Mouse (Mus musculus) liver, embryonic 13.5 days (tissue): ENCODE measurements around the gene Rpl37. TPM values are rescaled to one million over a fixed set of nuclear protein-coding genes. Genes with fewer than 3 reads are reported as not detected.

Experiments
- ATAC-seq: fragments of 200-750 bp; cut with Nextera tagmentation; 2 replicates; pipeline ENCODE4 v1.8.0; 2017; ENCODE audit warnings: low read depth, mild to moderate bottlenecking, moderate number of reproducible peaks, moderate library complexity
- DNase-seq: peaks from one replicate; pipeline ENCODE4 v3.0.0; 2022
- H3K27ac ChIP-seq: fragments of 300-500 bp; sonication (generic); 2 replicates; pipeline ENCODE4 v1.5.1; 2015; ENCODE audit warnings: moderate library complexity, mild to moderate bottlenecking, inconsistent platforms
- H3K27me3 ChIP-seq: fragments of 300-500 bp; sonication (generic); 2 replicates; pipeline ENCODE4 v1.6.1; 2015; ENCODE audit warnings: mild to moderate bottlenecking, inconsistent platforms
- H3K36me3 ChIP-seq: fragments of 300-500 bp; sonication (generic); 2 replicates; pipeline ENCODE4 v1.6.1; 2015; ENCODE audit warnings: mild to moderate bottlenecking, inconsistent platforms
- H3K4me1 ChIP-seq: fragments of 300-500 bp; sonication (generic); replicated peaks from 2 replicates; pipeline ENCODE4 v1.6.1; 2015; ENCODE audit warnings: inconsistent platforms
- H3K4me2 ChIP-seq: fragments of 300-500 bp; sonication (generic); 2 replicates; pipeline ENCODE4 v1.6.1; 2015; ENCODE audit warnings: inconsistent platforms, mild to moderate bottlenecking, moderate library complexity
- H3K4me3 ChIP-seq: fragments of 300-500 bp; sonication (generic); replicated peaks from 2 replicates; pipeline ENCODE4 v1.5.1; 2015; ENCODE audit warnings: mild to moderate bottlenecking, inconsistent platforms
- H3K9ac ChIP-seq: fragments of 300-500 bp; sonication (generic); 2 replicates; pipeline ENCODE4 v1.6.1; 2015; ENCODE audit warnings: mild to moderate bottlenecking, inconsistent platforms
- H3K9me3 ChIP-seq: fragments of 300-500 bp; sonication (generic); replicated peaks from 2 replicates; pipeline ENCODE4 v1.6.1; 2016; ENCODE audit warnings: inconsistent platforms
- WGBS: fragments of 180-500 bp; shearing (Covaris S2); methylation state at CpG from one replicate; pipeline ENCODE4 v1.1.7; 2015; ENCODE audit not compliant: insufficient replicate concordance; 5-methylcytosine and 5-hydroxymethylcytosine counted together
- polyA plus RNA-seq: library from polyadenylated mRNA; unstranded; fragments of >200 nt; fragmentation: Nextera tagmentation; extraction: Ambion mirVana; gene quantifications from 2 replicates; pipeline ENCODE4 v1.2.1, GENCODE M21; 2015

Rpl37 gene
- polyA plus RNA-seq, 1 experiment from 2014 or later, result 482 TPM

DNA sequence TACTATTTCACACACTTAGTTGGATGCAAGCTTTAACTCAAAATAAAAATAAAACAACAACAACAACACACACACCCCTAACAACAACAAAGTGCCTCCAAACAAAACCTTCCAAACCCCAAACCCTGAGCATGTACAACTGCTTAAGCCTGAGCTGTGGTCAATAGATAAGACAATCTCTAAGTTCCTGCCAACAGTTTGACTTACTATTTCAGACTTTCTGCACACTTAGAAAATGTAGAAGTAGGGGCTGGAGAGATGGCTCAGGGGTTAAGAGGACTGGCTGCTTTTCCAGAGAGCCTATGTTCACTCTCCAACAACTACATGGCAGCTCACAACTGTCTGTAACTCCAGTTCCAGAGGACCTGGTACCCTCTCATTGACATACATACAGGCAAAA lies 23.9 kb downstream of the Rpl37 start:
- H3K9me3 ChIP-seq, result no peaks in the 10 kb centered on the region
- ATAC-seq, result peak; percentile 74
- DNase-seq, result peak; percentile 64
- peak overlapping the region; percentile 49 for H3K4me2 ChIP-seq
- peak overlapping the region; percentile 96 for H3K27ac ChIP-seq
- H3K27me3 ChIP-seq, result no peaks in the 10 kb centered on the region
- H3K9ac ChIP-seq, result 0 out of 2 replicates have a peak overlapping the region, but pooled peaks have one; percentile 1
- peaks cover 72% of the 10 kb centered on the region for H3K4me1 ChIP-seq
- no peak overlapping the region for H3K4me3 ChIP-seq
- H3K36me3 ChIP-seq, result peaks cover under 1% of the 10 kb centered on the region; the same call in 1 of the 2 replicates

DNA sequence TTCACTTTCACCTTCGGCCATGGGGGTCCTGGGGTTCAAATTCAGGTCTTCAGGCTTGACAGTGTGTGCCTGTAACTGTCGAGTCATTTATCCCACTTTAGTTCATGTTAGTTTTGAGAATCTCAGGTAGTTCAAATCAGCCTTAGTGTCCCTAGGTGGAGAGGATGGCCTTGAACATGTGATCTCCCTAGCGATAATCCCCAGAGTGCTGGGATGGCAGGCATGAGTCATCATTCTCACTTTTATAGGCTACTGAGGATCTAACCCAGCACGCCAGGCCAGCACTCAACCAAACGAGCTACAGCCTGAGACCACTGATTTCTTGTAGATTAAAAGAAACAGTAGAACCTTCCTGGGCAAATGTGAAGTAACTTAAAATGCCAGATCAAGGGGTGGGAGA lies 25.6 kb downstream of the Rpl37 start:
- Histone ChIP-seq H3K27me3 (no peaks in the 10 kb centered on the region), H3K4me1 (peaks cover 83% of the 10 kb centered on the region), H3K4me2 (peak overlapping the region; percentile 32), H3K4me3 (no peak overlapping the region), H3K27ac (peak overlapping the region; percentile 90), H3K9ac (peak overlapping the region; percentile 39; the same call in 1 of the 2 replicates), H3K36me3 (peaks cover 11% of the 10 kb centered on the region), H3K9me3 (no peaks in the 10 kb centered on the region)
- DNase-seq (peak; percentile 52), ATAC-seq (no peak)
- 29% methylated on average over 5 of the region's 5 CpGs for WGBS

DNA sequence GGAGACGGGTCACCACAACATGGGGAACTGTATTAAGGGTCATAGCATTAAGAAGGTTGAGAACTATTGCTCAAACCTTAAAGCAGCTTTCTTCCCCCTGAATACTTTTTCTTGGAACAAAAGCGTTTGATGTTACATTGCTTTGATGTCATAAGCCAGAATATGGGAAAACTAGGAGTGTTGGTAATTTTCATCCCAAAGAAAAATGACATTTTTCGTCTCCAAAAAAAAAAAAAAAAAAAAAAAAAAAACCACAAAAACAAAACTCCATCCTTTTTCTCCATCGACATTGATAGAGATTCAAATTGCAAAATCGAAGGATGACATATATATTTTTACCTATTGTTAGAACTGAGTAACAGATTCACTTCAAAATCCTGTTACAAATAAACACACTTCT lies 26.3 kb downstream of the Rpl37 start:
- no peak overlapping the region for H3K4me3 ChIP-seq
- DNase-seq, result no peak
- no peaks in the 10 kb centered on the region for H3K9me3 ChIP-seq
- no peak overlapping the region for H3K4me2 ChIP-seq
- peak overlapping the region; percentile 94 for H3K27ac ChIP-seq
- H3K36me3 ChIP-seq, result peaks cover 12% of the 10 kb centered on the region
- ATAC-seq, result no peak
- peaks cover 82% of the 10 kb centered on the region for H3K4me1 ChIP-seq
- no peak overlapping the region for H3K9ac ChIP-seq
- no peaks in the 10 kb centered on the region for H3K27me3 ChIP-seq
- 44% methylated on average over 5 of the region's 5 CpGs for WGBS

DNA sequence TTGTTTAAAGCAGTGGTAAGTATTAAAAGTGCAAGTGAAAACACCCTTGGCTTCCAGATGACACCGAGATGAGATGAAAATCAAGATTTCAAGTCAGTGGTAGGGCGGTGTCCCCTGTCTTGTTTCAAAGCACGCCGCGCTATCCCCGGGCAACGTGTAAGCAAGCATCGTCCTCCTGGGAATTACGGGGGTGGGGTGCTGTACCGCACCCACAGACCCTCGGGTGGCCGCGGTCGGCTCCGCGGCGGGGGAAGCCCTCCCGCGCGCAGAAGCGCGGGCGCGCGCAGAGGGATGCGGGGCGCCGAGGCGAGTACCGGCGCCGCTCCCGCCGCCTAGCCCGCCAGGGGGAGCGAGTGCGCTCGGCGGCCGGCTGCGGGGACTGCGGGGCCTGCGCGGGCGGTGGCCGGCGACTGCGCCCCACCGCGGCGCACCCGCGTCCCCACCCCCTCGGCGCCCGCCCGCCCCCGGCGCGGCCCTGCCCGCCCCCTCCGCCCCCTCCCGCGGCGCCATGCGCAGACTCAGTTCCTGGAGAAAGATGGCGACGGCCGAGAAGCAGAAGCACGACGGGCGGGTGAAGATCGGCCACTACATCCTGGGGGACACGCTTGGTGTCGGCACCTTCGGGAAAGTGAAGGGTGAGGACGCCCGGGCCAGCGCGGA lies 27.0 kb downstream of the Rpl37 start, which contains the start of gene Prkaa1:
Prkaa1 (plus strand) TSS at position 501 of the 660 bp plus-strand sequence.
- Histone ChIP-seq H3K9ac (peak within 1 kb of the TSS; percentile 98), H3K36me3 (peaks cover 18% of the 10 kb centered on the region), H3K4me1 (peaks cover 82% of the 10 kb centered on the region), H3K4me2 (peak within 1 kb of the TSS; percentile 82), H3K4me3 (peak within 1 kb of the TSS; percentile 99), H3K27ac (peak within 1 kb of the TSS; percentile 94), H3K27me3 (no peaks in the 10 kb centered on the region), H3K9me3 (no peaks in the 10 kb centered on the region)
- ATAC-seq, result peak; percentile 78
- under 1% methylated on average over 79 of the region's 80 CpGs for WGBS
- peak; percentile 64 for DNase-seq

DNA sequence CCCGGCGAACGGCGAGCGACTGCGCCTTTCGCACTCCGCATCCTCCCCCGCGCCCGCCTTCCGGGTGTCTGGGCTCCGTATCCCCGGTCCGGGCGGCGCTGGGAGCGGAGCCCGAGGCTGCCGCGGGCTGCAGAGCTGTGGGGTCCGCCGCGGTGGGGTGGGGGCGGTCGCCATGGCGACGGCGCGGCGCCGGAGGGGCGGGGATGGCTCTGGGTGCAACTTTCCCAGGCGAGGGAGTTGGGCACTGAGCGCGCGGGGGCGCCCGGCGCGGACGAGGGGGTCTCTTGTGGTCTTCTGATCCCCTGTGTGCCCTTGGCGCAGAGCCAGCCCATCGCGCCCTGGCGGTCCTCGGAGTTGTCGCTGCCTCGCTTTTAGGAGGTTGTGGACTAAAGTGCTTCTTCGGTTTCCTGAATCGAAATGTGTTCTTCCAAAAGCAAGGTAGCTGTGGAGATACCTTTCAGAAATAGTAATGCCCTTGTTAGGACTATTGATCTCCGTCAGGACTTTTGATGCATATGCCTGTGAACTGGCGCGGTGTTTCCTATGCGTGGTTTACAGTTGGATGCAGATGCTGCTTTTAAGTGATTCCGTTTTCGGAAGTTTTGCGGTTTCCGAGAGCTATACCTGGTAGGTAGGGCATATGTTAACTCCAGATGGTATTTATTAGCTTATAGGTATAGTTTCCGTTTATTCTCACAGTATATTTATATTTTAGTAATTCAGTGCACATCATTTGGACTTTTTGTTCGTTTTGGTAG lies 27.8 kb downstream of the Rpl37 start:
- H3K9me3 ChIP-seq, result no peaks in the 10 kb centered on the region
- H3K4me3 ChIP-seq, result peak overlapping the region; percentile 99
- H3K36me3 ChIP-seq, result peaks cover 18% of the 10 kb centered on the region
- H3K4me2 ChIP-seq, result peak overlapping the region; percentile 82
- under 1% methylated on average over 57 of the region's 61 CpGs for WGBS
- no peaks in the 10 kb centered on the region for H3K27me3 ChIP-seq
- peak; percentile 38 for ATAC-seq
- DNase-seq, result peak; percentile 42
- peak overlapping the region; percentile 94 for H3K27ac ChIP-seq
- H3K4me1 ChIP-seq, result peaks cover 83% of the 10 kb centered on the region
- H3K9ac ChIP-seq, result peak overlapping the region; percentile 98

DNA sequence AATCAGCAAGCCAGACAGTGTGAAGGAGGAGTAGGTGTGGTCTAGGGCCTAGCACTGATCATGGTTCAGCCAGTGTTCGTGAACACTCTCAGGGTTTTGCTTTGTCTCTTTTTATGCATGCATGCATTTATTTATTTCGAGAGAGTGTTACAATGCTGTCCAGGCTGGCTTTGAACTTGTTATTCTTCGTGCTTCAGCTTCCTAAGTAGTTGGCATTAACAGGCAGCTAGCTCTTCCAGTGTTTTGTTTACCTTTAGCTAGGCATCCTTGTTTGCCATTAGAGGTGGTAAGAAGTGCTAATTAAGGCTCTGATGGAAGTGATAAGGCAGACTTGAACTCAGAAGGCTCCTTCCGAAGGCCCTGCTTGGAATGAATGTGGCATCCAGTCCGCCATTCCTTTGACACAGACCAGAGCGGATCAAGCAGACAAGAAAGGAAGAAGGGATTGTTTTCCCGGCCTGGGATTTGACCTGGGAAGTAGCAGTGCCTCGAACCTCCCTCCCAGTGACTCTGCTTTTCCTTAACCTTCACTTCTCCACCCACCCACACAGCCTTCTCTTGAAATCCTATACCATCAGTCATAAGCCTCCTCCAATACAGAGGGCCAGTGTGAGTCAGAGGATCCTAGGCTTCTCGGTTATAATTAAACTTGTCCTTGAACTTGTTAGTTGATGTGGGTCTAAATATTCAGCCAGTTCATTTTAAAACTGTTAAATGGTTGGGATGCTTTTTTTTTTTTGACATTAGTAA lies 28.9 kb downstream of the Rpl37 start:
- Histone ChIP-seq H3K27ac (peak overlapping the region; percentile 94), H3K36me3 (peaks cover 18% of the 10 kb centered on the region), H3K27me3 (no peaks in the 10 kb centered on the region), H3K4me1 (peaks cover 83% of the 10 kb centered on the region), H3K9ac (peak overlapping the region; percentile 98), H3K4me3 (peak overlapping the region; percentile 99), H3K9me3 (no peaks in the 10 kb centered on the region), H3K4me2 (peak overlapping the region; percentile 82)
- ATAC-seq, result no peak
- no peak for DNase-seq
- 50% methylated on average over 9 of the region's 9 CpGs for WGBS

DNA sequence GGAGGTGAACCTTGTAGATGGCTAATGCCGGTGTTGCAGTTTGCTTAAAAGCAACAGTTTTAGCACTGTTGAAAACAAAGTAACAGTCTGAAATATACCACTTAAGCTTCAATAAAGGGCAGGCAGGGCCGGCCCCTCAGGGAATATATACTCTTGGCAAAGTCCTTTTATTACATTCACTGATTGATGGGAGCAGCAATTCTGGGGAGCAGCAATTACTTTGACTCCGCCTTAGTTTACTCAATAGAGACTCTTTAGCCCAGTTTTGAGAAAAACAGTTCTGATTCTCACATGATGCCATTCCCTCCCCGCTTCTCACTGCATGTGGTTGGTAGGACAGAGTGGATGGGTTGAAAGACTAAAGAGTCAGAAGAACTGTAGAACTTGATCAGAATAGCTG lies 32.7 kb downstream of the Rpl37 start:
- Histone ChIP-seq H3K4me2 (no peak overlapping the region), H3K9ac (no peak overlapping the region), H3K27me3 (no peaks in the 10 kb centered on the region), H3K36me3 (peaks cover 20% of the 10 kb centered on the region), H3K9me3 (no peaks in the 10 kb centered on the region), H3K4me3 (no peak overlapping the region), H3K4me1 (peaks cover 77% of the 10 kb centered on the region), H3K27ac (no peak overlapping the region)
- 83% methylated on average over 4 of the region's 4 CpGs for WGBS
- ATAC-seq, result no peak
- DNase-seq, result no peak

DNA sequence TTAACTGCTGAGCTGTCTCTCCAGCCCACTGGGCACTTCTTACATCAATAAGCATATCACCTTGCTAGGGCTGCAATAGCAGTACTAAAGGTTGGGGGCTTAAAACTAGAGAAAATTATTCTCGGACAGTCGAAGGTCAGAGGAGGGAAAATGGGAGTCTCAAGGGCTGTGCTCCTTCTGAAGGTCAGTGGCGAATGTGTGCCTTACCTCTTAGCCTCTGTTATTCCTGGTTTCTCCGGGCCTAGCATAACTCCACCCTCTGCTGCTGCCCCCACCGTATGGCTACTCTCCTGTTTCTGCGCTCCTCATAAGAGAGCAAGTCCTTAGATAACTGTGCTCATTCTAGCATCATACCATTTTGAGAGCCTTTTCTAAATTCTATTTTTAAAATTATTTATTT lies 35.7 kb downstream of the Rpl37 start:
- ATAC-seq (no peak), DNase-seq (no peak)
- Histone ChIP-seq H3K27me3 (no peaks in the 10 kb centered on the region), H3K4me2 (no peak overlapping the region), H3K9me3 (no peaks in the 10 kb centered on the region), H3K36me3 (peaks cover 9% of the 10 kb centered on the region; the same call in 1 of the 2 replicates), H3K4me3 (no peak overlapping the region), H3K9ac (no peak overlapping the region), H3K4me1 (peaks cover 81% of the 10 kb centered on the region), H3K27ac (no peak overlapping the region)
- WGBS, result 89% methylated on average over 6 of the region's 6 CpGs

DNA sequence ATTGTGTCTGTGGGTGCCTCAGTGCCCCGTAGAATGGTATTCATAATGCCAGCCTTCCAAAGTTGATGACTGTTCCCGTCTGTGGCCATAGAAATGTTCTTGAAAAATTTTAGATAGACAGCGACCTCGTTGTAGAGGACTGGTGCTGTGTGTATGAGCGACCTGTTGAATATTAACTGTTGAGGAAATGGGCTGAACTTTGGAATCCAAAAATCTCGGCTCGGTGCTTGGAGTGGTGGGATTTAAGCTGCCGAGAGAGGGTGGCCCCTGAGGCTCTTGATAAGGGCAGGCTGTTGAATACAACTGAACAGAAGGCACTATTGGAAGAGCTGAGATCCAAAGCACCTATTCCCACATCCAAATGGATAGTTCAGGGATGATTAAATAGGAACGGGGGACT lies 38.2 kb downstream of the Rpl37 start:
- no peak overlapping the region for H3K4me3 ChIP-seq
- WGBS, result 65% methylated on average over 9 of the region's 9 CpGs
- H3K36me3 ChIP-seq, result peaks cover 3% of the 10 kb centered on the region; the same call in 1 of the 2 replicates
- DNase-seq, result no peak
- no peaks in the 10 kb centered on the region for H3K27me3 ChIP-seq
- peak; percentile 52 for ATAC-seq
- H3K4me2 ChIP-seq, result peak overlapping the region; percentile 23; the same call in 1 of the 2 replicates
- no peak overlapping the region for H3K9ac ChIP-seq
- peak overlapping the region; percentile 67 for H3K27ac ChIP-seq
- H3K4me1 ChIP-seq, result peaks cover 77% of the 10 kb centered on the region
- H3K9me3 ChIP-seq, result no peaks in the 10 kb centered on the region

DNA sequence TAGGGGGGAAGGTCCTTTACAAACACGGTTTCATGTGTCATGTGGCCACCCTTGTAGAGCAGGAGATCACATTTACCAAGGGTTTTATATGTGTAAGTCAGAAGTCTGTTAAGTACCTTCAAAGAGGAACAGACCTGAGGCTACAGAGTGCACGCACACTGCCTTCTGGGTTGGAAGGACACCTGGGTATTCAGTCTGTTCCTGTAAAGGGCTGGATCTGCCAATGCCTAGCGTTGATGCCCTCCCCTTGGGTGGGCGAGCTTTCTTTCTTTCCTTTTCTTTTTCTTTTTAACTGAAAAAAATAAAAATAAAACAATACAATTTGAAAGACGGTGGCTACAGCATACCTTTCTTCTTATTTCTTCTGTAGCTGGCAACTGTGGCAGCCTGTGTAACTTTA lies 38.6 kb downstream of the Rpl37 start:
- no peaks in the 10 kb centered on the region for H3K27me3 ChIP-seq
- H3K4me2 ChIP-seq, result peak overlapping the region; percentile 23; the same call in 1 of the 2 replicates
- H3K27ac ChIP-seq, result peak overlapping the region; percentile 67
- 0 out of 2 replicates have a peak, but pooled peaks have one; percentile 6 for ATAC-seq
- no peak overlapping the region for H3K9ac ChIP-seq
- no peak overlapping the region for H3K4me3 ChIP-seq
- H3K36me3 ChIP-seq, result peaks cover 8% of the 10 kb centered on the region; the same call in 1 of the 2 replicates
- no peak for DNase-seq
- 69% methylated on average over 5 of the region's 5 CpGs for WGBS
- H3K4me1 ChIP-seq, result peaks cover 78% of the 10 kb centered on the region
- H3K9me3 ChIP-seq, result no peaks in the 10 kb centered on the region

DNA sequence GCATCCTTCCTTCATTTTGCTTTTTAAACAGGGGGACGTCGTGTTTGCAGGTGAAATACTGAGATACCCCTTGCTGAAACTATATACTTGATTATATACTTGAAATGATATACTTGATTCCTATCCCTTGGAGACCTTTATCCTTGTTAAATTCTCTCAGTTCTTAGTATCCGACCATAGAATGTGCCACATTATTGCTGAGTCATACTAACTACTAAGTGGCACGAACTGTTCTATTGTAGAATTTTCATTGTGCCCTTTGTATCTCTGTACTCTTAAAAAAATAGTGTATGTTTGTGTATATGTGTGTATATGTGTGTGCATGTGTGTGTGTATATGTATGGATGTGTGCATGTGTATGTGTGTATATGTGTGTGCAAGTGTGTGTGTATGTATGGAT lies 39.9 kb downstream of the Rpl37 start:
- ATAC-seq (0 out of 2 replicates have a peak, but pooled peaks have one; percentile 22), DNase-seq (no peak)
- WGBS, result 59% methylated on average over 4 of the region's 4 CpGs
- Histone ChIP-seq H3K36me3 (peaks cover 19% of the 10 kb centered on the region), H3K27ac (0 out of 2 replicates have a peak overlapping the region, but pooled peaks have one; percentile 47), H3K27me3 (no peaks in the 10 kb centered on the region), H3K9ac (no peak overlapping the region), H3K4me1 (peaks cover 70% of the 10 kb centered on the region), H3K9me3 (no peaks in the 10 kb centered on the region), H3K4me2 (no peak overlapping the region), H3K4me3 (no peak overlapping the region)
